Mouse (Mus musculus) inflammation-experienced regulatory T-cells, adult 6 months (primary cell): ENCODE measurements at regions not wholly inside any gene's neighbourhood (a gene's known extent, or its start where the extent isn't known, plus 50 kb on each side); places are given as distances from the start of the nearest gene placed in this dataset.
"Not testable (repeated sequence)": the region's sequence is repeated elsewhere in the genome, so short reads cannot be mapped to it uniquely, and the experiment has no call there.

Source experiments
- ATAC-seq: one replicate; pipeline ENCODE4 v1.8.0; 2017

GRCm38 (mm10) chr12:28922236-28922635 is 170.6 kb downstream of the Eipr1 start:
- no peak for ATAC-seq

- no peak for ATAC-seq
These were observed 173.6 kb downstream of the Eipr1 start for GRCm38 (mm10) chr12:28925206-28925605.

- ATAC-seq, result no peak
These were observed 188.3 kb downstream of the Eipr1 start for GRCm38 (mm10) chr12:28939936-28940335.

GRCm38 (mm10) chr12:28948889-28949288 is 197.3 kb downstream of the Eipr1 start:
- ATAC-seq, result no peak

- ATAC-seq, result no peak
These were observed 197.7 kb downstream of the Eipr1 start for GRCm38 (mm10) chr12:28949307-28949706.

GRCm38 (mm10) chr12:28957155-28957554 is 205.6 kb downstream of the Eipr1 start:
- ATAC-seq, result no peak

GRCm38 (mm10) chr12:28958661-28959060 is 207.1 kb downstream of the Eipr1 start:
- ATAC-seq, result no peak

- no peak for ATAC-seq
These were observed 218.2 kb downstream of the Eipr1 start for GRCm38 (mm10) chr12:28969671-28970379.

GRCm38 (mm10) chr12:28974571-28975041 is 223.0 kb downstream of the Eipr1 start:
- no peak for ATAC-seq

GRCm38 (mm10) chr12:28975249-28975648 is 223.6 kb downstream of the Eipr1 start:
- no peak for ATAC-seq

GRCm38 (mm10) chr12:28979679-28980078 is 228.1 kb downstream of the Eipr1 start:
- no peak for ATAC-seq

GRCm38 (mm10) chr12:28986214-28986613 is 234.6 kb downstream of the Eipr1 start:
- ATAC-seq, result no peak

- no peak for ATAC-seq
These were observed 246.0 kb downstream of the Eipr1 start for GRCm38 (mm10) chr12:28997474-28998192.

GRCm38 (mm10) chr12:28999963-29000451 is 248.4 kb downstream of the Eipr1 start:
- ATAC-seq, result no peak

GRCm38 (mm10) chr12:29004504-29004903 is 252.9 kb downstream of the Eipr1 start:
- ATAC-seq, result no peak

- no peak for ATAC-seq
These were observed 263.0 kb downstream of the Eipr1 start for GRCm38 (mm10) chr12:29014601-29015000.

GRCm38 (mm10) chr12:29015200-29015862 is 263.7 kb downstream of the Eipr1 start:
- no peak for ATAC-seq

- ATAC-seq, result no peak
These were observed 269.5 kb downstream of the Eipr1 start for GRCm38 (mm10) chr12:29021152-29021551.

GRCm38 (mm10) chr12:29028171-29028570 is 276.6 kb downstream of the Eipr1 start:
- ATAC-seq, result no peak

- no peak for ATAC-seq
These were observed 277.9 kb downstream of the Eipr1 start for GRCm38 (mm10) chr12:29029461-29029860.

GRCm38 (mm10) chr12:29046009-29046408 is 294.4 kb downstream of the Eipr1 start:
- no peak for ATAC-seq

- ATAC-seq, result not testable (repeated sequence)
These were observed 297.0 kb downstream of the Eipr1 start for GRCm38 (mm10) chr12:29048596-29048995.

- ATAC-seq, result no peak
These were observed 297.5 kb downstream of the Eipr1 start for GRCm38 (mm10) chr12:29049105-29049511.
